Mouse (Mus musculus) right cerebral cortex, postnatal 25 days (tissue): ENCODE data around the gene Nt5dc2.

Experiments
- DNase-seq: peaks from one replicate; pipeline ENCODE4 v3.0.0; 2022

Gene Nt5dc2

GRCm38 (mm10) chr14:31169508-31169907, 38.7 kb downstream of the Nt5dc2 start:
- DNase-seq: no peak

DNA sequence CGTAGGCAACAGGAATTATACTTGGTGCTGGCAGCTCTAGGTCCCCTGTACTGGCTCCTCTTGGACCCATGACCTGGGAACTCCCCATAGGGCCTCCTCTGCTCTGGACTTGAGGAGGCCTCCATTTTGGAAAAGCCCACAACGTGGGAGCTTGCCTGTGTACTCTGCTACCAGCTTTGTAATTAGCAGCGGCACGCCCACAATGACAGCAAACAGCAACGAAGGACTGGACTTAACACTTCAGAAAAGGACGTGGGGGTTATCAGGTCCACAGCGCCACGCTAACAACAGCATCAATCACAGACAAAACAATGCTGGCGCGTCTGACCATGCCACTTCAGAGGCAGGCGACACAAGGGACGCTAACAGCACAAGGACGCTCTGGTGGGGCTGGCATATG, 40.1 kb downstream of the Nt5dc2 start:
- DNase-seq: no peak

DNA sequence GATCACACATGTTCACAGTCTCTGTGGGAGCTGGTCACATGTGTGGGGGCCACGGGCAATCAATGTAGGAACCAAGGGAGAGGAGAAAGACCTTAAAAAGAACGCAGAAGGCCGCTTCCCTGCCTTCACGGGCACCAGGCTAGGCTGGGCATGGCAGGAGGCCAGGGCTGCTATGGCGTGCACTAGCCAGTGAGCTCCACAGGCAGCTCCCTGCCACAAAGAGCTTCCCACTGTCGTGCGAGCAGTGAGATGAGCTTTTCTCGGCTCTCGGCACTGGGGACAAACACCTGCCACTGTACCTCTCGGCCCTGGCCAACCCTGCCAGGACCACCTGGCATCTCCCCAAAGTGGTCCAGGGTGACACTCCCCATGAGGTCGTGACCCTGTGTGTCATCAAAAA, 40.5 kb downstream of the Nt5dc2 start:
- DNase-seq: no peak

- DNase-seq: no peak
Observed at GRCm38 (mm10) chr14:31171821-31172220, 41.0 kb downstream of the Nt5dc2 start.

GRCm38 (mm10) chr14:31172781-31173455, 42.1 kb downstream of the Nt5dc2 start:
- DNase-seq: no peak

DNA sequence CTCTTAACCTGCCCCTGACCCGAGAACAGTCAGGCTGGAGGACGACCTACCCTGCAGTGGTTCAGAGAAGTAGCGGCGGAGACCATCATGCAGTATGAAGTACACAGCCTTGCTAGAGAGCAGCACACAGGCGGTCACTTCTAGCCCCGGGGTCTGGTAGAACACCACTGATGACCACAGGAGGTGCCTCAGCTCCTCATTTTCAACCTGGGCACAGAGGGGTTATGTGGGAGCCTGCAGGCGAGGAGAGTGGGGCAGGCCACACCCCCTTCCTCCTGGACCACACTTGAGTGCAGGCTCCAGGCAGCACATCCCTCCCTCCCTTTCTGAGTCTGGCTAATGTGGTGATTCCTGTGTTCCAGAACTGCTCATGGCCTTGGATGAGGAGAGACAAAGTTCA, 42.7 kb downstream of the Nt5dc2 start:
- DNase-seq: no peak

DNA sequence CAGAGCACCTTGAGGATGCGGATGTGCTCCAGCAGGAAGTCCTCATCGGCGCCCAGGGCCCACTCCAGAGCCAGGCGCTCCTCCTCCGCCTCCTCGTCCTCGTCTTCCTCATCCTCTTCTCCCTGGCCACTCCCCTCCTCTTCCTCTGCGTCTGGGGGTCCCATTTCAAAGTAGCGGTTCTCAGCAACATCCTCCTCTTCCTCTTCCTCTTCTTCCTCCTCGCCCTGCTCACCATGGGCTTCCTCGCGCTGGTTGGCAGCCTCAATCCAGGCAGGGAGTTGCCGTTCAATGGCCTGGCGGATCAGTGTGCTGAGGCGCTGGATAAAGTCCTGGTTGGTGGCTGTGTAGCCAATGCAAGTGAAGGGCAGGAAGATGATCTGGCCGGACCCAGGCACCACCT, 46.4 kb downstream of the Nt5dc2 start:
- DNase-seq: no peak

DNA sequence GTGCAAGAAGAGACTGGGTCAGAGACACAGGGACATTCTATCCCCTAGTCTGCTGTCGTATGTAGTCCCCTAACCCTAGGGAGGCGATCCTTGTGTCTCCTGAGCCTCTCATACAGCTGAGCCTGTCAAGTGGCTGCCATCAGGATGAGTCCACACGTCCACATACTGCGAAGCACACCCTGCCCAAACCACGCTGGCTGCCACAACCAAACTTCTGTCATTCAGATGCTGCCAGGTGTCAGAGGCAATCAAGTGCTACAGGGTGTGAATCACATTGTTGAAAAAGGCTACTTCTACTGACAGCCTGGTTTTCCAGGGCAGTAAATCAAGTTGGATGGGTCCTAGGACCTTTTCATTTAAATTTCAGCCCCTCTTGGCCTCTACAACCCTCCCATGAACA, 46.9 kb downstream of the Nt5dc2 start:
- DNase-seq: no peak

DNA sequence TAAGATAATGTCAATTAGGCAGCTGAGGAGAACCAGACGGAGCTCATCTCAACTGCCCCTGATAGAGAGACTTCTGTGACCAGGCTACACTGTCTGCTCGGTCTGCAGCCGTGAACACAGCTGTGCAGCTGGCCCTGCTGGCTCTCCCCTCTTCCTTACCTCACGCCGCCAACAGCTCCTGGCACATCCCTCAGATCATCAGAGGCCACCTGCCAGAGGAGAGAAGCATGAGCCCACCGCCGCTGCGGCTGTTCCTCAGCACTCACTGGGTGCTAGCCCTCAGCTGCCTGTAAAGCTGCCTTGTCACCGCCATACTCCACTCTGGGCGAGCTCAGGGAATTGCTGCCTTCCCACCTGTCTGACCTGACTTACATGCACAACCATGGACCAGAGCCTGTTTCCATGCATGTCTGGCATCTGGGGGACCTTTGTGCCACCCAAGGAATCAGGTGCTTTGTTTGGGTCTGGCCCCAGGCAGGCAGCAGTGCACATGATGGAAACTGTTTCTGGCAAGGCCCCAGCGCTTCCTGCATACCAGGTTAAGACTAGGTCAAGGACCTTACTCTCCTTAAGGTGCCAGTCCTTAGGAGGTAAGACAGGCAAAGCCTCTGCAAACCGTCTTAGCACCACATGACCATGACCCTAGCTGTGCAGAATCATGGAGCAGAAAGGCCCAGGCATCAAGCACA, 49.0 kb downstream of the Nt5dc2 start:
- DNase-seq: no peak

- no peak for DNase-seq
Observed at GRCm38 (mm10) chr14:31181512-31181911, 50.7 kb downstream of the Nt5dc2 start.

GRCm38 (mm10) chr14:31182786-31183290, 52.0 kb downstream of the Nt5dc2 start:
- no peak for DNase-seq

GRCm38 (mm10) chr14:31183541-31183940, 52.7 kb downstream of the Nt5dc2 start:
- no peak for DNase-seq

- no peak for DNase-seq
Observed at GRCm38 (mm10) chr14:31184195-31184594, 53.3 kb downstream of the Nt5dc2 start.

DNA sequence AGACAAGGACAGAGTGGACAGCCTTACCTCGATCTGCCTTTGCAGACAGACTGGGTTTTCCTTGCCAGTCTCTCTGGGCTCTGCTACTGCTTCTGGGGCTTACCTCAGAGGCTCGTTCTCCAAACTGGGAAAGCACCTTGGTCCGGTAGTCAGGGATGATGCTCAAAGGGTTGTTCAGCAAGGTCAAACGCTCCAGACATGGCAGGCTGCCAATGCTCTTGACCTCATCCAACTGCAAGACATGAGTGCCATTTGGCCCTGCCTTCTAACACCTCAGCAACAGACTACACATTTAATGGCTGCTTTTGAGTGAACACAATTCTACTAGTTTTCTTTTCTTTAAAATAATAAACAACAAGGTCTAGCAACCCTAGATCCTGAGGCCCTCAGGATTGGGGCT, 55.8 kb downstream of the Nt5dc2 start:
- DNase-seq: no peak
